Mouse (Mus musculus) testis, postnatal 14 days (tissue): Measurements from ENCODE around the gene Dcp1b.

Source experiments
- DNase-seq: peaks from one replicate; pipeline ENCODE4 v3.0.0; 2021; ENCODE audit warnings: low spot score

Gene Dcp1b

GRCm38 (mm10) chr6:119233066-119233465, 58.0 kb downstream of the Dcp1b start:
- DNase-seq: no peak

- DNase-seq: no peak
Measured at GRCm38 (mm10) chr6:119235441-119235840, 60.4 kb downstream of the Dcp1b start.

- DNase-seq: no peak
Measured at GRCm38 (mm10) chr6:119236241-119236640, 61.2 kb downstream of the Dcp1b start, which contains the start of gene Cacna2d4. TSS of gene Cacna2d4 (plus strand) at chr6:119236526.

- DNase-seq: no peak
Measured at GRCm38 (mm10) chr6:119237427-119237989, 62.5 kb downstream of the Dcp1b start.

GRCm38 (mm10) chr6:119239341-119240005, 64.4 kb downstream of the Dcp1b start:
- no peak for DNase-seq

GRCm38 (mm10) chr6:119240256-119240655, 65.2 kb downstream of the Dcp1b start:
- DNase-seq: no peak

- no peak for DNase-seq
Measured at GRCm38 (mm10) chr6:119240871-119241705, 66.0 kb downstream of the Dcp1b start.

- peak; percentile 32 for DNase-seq
Measured at GRCm38 (mm10) chr6:119246082-119246481, 71.0 kb downstream of the Dcp1b start.

GRCm38 (mm10) chr6:119248578-119248977, 73.5 kb downstream of the Dcp1b start:
- DNase-seq: no peak

GRCm38 (mm10) chr6:119249726-119250125, 74.7 kb downstream of the Dcp1b start:
- no peak for DNase-seq

GRCm38 (mm10) chr6:119251704-119252103, 76.7 kb downstream of the Dcp1b start:
- DNase-seq: no peak
